Mouse (Mus musculus) MEL (cell line): ENCODE data around the gene Iqsec1. TPM values are rescaled to one million over a fixed set of nuclear protein-coding genes. Genes with fewer than 3 reads are reported as not detected.

ENCODE experiments used
- DNase-seq: peaks from one replicate; pipeline ENCODE4 v3.0.0; 2011; ENCODE audit warnings: low read depth, low spot score
- H3K27ac ChIP-seq: 2 replicates; pipeline ENCODE4 v1.5.1; 2012; ENCODE audit warnings: low read depth, mild to moderate bottlenecking, control low read depth, low read length, moderate library complexity; ENCODE audit not compliant: control insufficient read depth
- H3K27me3 ChIP-seq, 2 experiments: fragments of 150-350 bp in 1 of 2; sonication (generic) in 1 of 2; 2 replicates each; pipeline ENCODE4 v1.6.1; 2012; ENCODE audit warnings: low read length in 2 of 2, mild to moderate bottlenecking in 2 of 2, improper control_type of control experiment in 1 of 2, moderate library complexity in 1 of 2; ENCODE audit not compliant: insufficient read depth in 2 of 2, control insufficient read depth in 1 of 2
- H3K36me3 ChIP-seq, 2 experiments: 2 replicates each; pipeline ENCODE4 v1.6.1; 2012 to 2014; ENCODE audit warnings: low read length in 2 of 2, improper control_type of control experiment in 1 of 2, inconsistent platforms in 1 of 2, mild to moderate bottlenecking in 1 of 2; ENCODE audit not compliant: insufficient read depth in 2 of 2, control insufficient read depth in 1 of 2
- H3K4me1 ChIP-seq, 2 experiments: fragments of 150-350 bp in 1 of 2; sonication (generic) in 1 of 2; 2 replicates each; pipeline ENCODE4 v1.6.1; 2012; ENCODE audit warnings: low read length in 2 of 2, improper control_type of control experiment in 1 of 2, mild to moderate bottlenecking in 1 of 2; ENCODE audit not compliant: insufficient read depth in 2 of 2, control insufficient read depth in 1 of 2
- H3K4me3 ChIP-seq, 2 experiments: fragments of 150-350 bp in 1 of 2; sonication (generic) in 1 of 2; 2 replicates each; pipeline ENCODE4 v1.5.1; 2012; ENCODE audit warnings: low read depth in 2 of 2, low read length in 2 of 2, mild to moderate bottlenecking in 2 of 2, moderate library complexity in 2 of 2, control low read depth in 1 of 2, improper control_type of control experiment in 1 of 2; ENCODE audit not compliant: control insufficient read depth in 1 of 2, insufficient read depth in 1 of 2
- H3K79me2 ChIP-seq: 2 replicates; pipeline ENCODE4 v1.6.1; 2012; ENCODE audit warnings: mild to moderate bottlenecking, low read length, moderate library complexity; ENCODE audit not compliant: control insufficient read depth, poor library complexity, insufficient read depth
- H3K9ac ChIP-seq: 2 replicates; pipeline ENCODE4 v1.6.1; 2012; ENCODE audit warnings: low read depth, mild to moderate bottlenecking, control low read depth, low read length, moderate library complexity; ENCODE audit not compliant: control insufficient read depth, poor library complexity, severe bottlenecking
- H3K9me3 ChIP-seq: fragments of 150-350 bp; sonication (generic); replicated peaks from 2 replicates; pipeline ENCODE4 v1.6.1; 2012; ENCODE audit warnings: mild to moderate bottlenecking, low read length, improper control_type of control experiment, moderate library complexity; ENCODE audit not compliant: insufficient read depth
- BHLHE40 ChIP-seq: IDR thresholded peaks from 2 replicates; pipeline ENCODE4 v1.6.1; 2012; ENCODE audit warnings: low read depth, mild to moderate bottlenecking, inconsistent platforms, low read length, improper control_type of control experiment, borderline replicate concordance
- CHD1 ChIP-seq: IDR thresholded peaks from 2 replicates; pipeline ENCODE4 v1.6.1; 2012; ENCODE audit warnings: low read depth, mild to moderate bottlenecking, inconsistent platforms, low read length, improper control_type of control experiment
- CHD2 ChIP-seq: IDR thresholded peaks from 2 replicates; pipeline ENCODE4 v1.6.1; 2011; ENCODE audit warnings: low read length, improper control_type of control experiment
- CTCF ChIP-seq, 3 experiments: IDR thresholded peaks in 2 of 3; conservative IDR thresholded peaks in 1 of 3; 2 replicates each; pipeline ENCODE4 v1.5.1; 2011 to 2012; ENCODE audit warnings: low read length in 3 of 3, low read depth in 2 of 3, mild to moderate bottlenecking in 2 of 3, improper control_type of control experiment in 1 of 3, inconsistent platforms in 1 of 3, mixed read lengths in 1 of 3, moderate library complexity in 1 of 3; ENCODE audit not compliant: control insufficient read depth in 1 of 3, insufficient read depth in 1 of 3, poor library complexity in 1 of 3, severe bottlenecking in 1 of 3
- ELF1 ChIP-seq: IDR thresholded peaks from 2 replicates; pipeline ENCODE4 v1.6.1; 2014; ENCODE audit warnings: low read depth, mild to moderate bottlenecking, inconsistent platforms, low read length, improper control_type of control experiment, moderate library complexity
- ETS1 ChIP-seq: IDR thresholded peaks from 2 replicates; pipeline ENCODE4 v1.6.1; 2012; ENCODE audit warnings: low read depth, mild to moderate bottlenecking, inconsistent platforms, low read length, improper control_type of control experiment, moderate library complexity
- GABPA ChIP-seq: IDR thresholded peaks from 2 replicates; pipeline ENCODE4 v1.6.1; 2012; ENCODE audit warnings: low read depth, mild to moderate bottlenecking, inconsistent platforms, low read length, improper control_type of control experiment, moderate library complexity
- GATA1 ChIP-seq: IDR thresholded peaks from 2 replicates; pipeline ENCODE4 v1.6.1; 2011; ENCODE audit warnings: low read depth, low read length, improper control_type of control experiment
- JUND ChIP-seq: IDR thresholded peaks from 2 replicates; pipeline ENCODE4 v1.6.1; 2011; ENCODE audit warnings: low read depth, mild to moderate bottlenecking, improper control_type of control experiment, low read length
- MAX ChIP-seq: IDR thresholded peaks from 2 replicates; pipeline ENCODE4 v1.6.1; 2011; ENCODE audit warnings: low read length, improper control_type of control experiment
- MEF2A ChIP-seq: IDR thresholded peaks from 2 replicates; pipeline ENCODE4 v1.6.1; 2014; ENCODE audit warnings: low read depth, mild to moderate bottlenecking, inconsistent platforms, low read length, improper control_type of control experiment; ENCODE audit not compliant: poor library complexity, insufficient replicate concordance, severe bottlenecking; ENCODE audit errors: extremely low read depth
- MXI1 ChIP-seq: IDR thresholded peaks from 2 replicates; pipeline ENCODE4 v1.6.1; 2011; ENCODE audit warnings: mild to moderate bottlenecking, low read depth, low read length, improper control_type of control experiment
- NRF1 ChIP-seq: IDR thresholded peaks from 2 replicates; pipeline ENCODE4 v1.6.1; 2014; ENCODE audit warnings: low read depth, mild to moderate bottlenecking, inconsistent platforms, low read length, improper control_type of control experiment, moderate library complexity; ENCODE audit not compliant: poor library complexity, insufficient read depth, severe bottlenecking
- POLR2AphosphoS2 ChIP-seq: IDR thresholded peaks from 2 replicates; pipeline ENCODE4 v1.6.1; 2011; ENCODE audit warnings: low read length, improper control_type of control experiment
- SIN3A ChIP-seq: IDR thresholded peaks from 2 replicates; pipeline ENCODE4 v1.6.1; 2012; ENCODE audit warnings: low read length, improper control_type of control experiment, inconsistent platforms
- TAL1 ChIP-seq: IDR thresholded peaks from 2 replicates; pipeline ENCODE4 v1.6.1; 2012; ENCODE audit warnings: mild to moderate bottlenecking, inconsistent platforms, low read length, moderate library complexity, mixed read lengths
- TCF12 ChIP-seq: IDR thresholded peaks from 2 replicates; pipeline ENCODE4 v1.6.1; 2014; ENCODE audit warnings: low read depth, mild to moderate bottlenecking, inconsistent platforms, low read length, improper control_type of control experiment, moderate library complexity
- UBTF ChIP-seq: IDR thresholded peaks from 2 replicates; pipeline ENCODE4 v1.6.1; 2012; ENCODE audit warnings: low read depth, mild to moderate bottlenecking, inconsistent platforms, low read length, improper control_type of control experiment, moderate library complexity, borderline replicate concordance; ENCODE audit not compliant: insufficient read depth
- USF1 ChIP-seq: IDR thresholded peaks from 2 replicates; pipeline ENCODE4 v1.6.1; 2014; ENCODE audit warnings: low read depth, mild to moderate bottlenecking, inconsistent platforms, low read length, improper control_type of control experiment, moderate library complexity
- USF2 ChIP-seq, 2 experiments: IDR thresholded peaks; 2 replicates each; pipeline ENCODE4 v1.6.1; 2011 to 2012; ENCODE audit warnings: improper control_type of control experiment in 2 of 2, low read length in 2 of 2, borderline replicate concordance in 1 of 2, inconsistent platforms in 1 of 2, low read depth in 1 of 2, mild to moderate bottlenecking in 1 of 2; ENCODE audit not compliant: insufficient read depth in 1 of 2
- ZKSCAN1 ChIP-seq: IDR thresholded peaks from 2 replicates; pipeline ENCODE4 v1.6.1; 2012; ENCODE audit warnings: low read depth, mild to moderate bottlenecking, inconsistent platforms, low read length, improper control_type of control experiment, moderate library complexity
- ZMIZ1 ChIP-seq: IDR thresholded peaks from 2 replicates; pipeline ENCODE4 v1.6.1; 2012; ENCODE audit warnings: low read depth, mild to moderate bottlenecking, inconsistent platforms, low read length, improper control_type of control experiment, moderate library complexity
- polyA plus RNA-seq, 2 experiments: library from polyadenylated mRNA; stranded (reverse) in 1 of 2; unstranded in 1 of 2; fragments of >175 nt in 1 of 2; fragments of >200 nt in 1 of 2; gene quantifications; 2 replicates each; pipeline versions ENCODE4 v1.2.1 to v1.2.4; 2012; ENCODE audit warnings: low replicate concordance in 2 of 2, low read depth in 1 of 2; ENCODE audit not compliant: insufficient read length in 2 of 2, insufficient read depth in 1 of 2, missing spikeins in 1 of 2
- total RNA-seq: library from RNA; depleted of rRNA; stranded (reverse); fragments of 300-350 nt; gene quantifications from 2 replicates; pipeline ENCODE4 v1.2.3, GENCODE M21; 2012

Iqsec1 gene
- total and polyA plus RNA-seq, 3 experiments = 14.8 to 73.4 (median 30.8) TPM

DNA sequence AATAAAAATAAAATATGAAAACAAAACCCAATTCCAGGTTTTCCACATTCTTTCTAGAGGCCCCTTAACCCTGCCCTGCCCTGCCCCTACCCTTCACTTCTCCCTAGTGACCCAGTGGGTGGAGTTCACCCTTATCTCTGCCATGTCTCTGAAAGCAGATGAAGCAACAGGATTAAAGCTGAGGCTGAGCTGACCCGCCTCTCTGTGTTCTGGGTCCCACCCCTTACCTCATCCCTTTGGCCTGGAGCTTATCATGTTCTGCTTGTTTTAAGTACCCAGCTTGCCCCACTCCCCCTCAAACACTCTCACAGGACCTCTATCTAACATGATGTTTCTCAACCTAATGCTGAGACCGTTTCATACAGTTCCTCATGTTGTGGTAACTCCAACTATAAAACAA, 238.4 kb downstream of the Iqsec1 start (continued):
- TF ChIP-seq BHLHE40 (no peak), UBTF (no peak), CTCF (IDR thresholded peaks at IDR 0.05 in 2 of 3, conservative IDR thresholded peaks at IDR 0.05 in 1 of 3; ENCODE audit: control insufficient read depth in 1 of 3, insufficient read depth in 1 of 3, low read depth in 2 of 3, low read length in 3 of 3, poor library complexity in 1 of 3, severe bottlenecking in 1 of 3) (no peak), CHD2 (no peak), ZKSCAN1 (no peak), USF2 (IDR thresholded peaks at IDR 0.05; ENCODE audit: borderline replicate concordance in 1 of 2, insufficient read depth in 1 of 2, low read depth in 1 of 2, low read length in 2 of 2) (no peak), MAX (no peak), NRF1 (no peak), CHD1 (no peak), GATA1 (peak; percentile 89), ELF1 (no peak), GABPA (no peak), USF1 (peak; percentile 34; the same call in 1 of the 2 replicates), ZMIZ1 (no peak)

DNA sequence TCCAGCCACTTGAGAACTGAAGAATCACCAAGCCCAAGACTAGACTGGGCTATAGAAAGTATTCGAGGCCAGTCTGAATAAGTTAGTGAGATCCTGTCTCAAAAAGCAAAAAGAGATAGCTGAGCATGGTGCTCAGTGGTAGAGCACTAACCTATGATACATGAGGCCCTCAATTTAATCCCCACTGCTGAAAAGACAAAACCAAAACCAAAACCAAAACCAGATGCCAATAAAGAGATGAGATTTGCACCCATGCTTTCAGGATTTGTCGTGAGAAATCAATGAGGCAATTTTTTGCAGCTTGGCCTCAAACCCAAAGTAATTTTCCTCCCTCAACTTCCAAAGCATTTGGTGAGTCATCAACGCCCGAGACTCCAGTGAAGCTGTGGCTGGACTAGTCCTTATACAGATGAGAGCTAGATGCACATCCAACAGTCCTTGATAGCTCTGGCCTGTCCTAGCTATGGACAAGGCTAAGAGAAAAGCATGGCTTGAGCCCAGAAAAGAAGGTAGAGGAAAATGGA, 239.0 kb downstream of the Iqsec1 start:
- Histone ChIP-seq H3K9ac (0 out of 2 replicates have a peak overlapping the region, but pooled peaks have one; percentile 15), H3K27ac (peak overlapping the region; percentile 63), H3K4me3 (no peak overlapping the region), H3K27me3 (no peaks in the 10 kb centered on the region), H3K4me1 (peaks cover 34 to 35% of the 10 kb centered on the region in 2 experiments), H3K9me3 (no peaks in the 10 kb centered on the region), H3K79me2 (no peaks in the 10 kb centered on the region), H3K36me3 (peaks cover 0 to 36% of the 10 kb centered on the region in 2 experiments; a peak in 2 of 4 replicates)
- peak; percentile 26 for DNase-seq
- TF ChIP-seq CHD2 = no peak
- no peak for TF ChIP-seq TAL1
- TF ChIP-seq JUND = no peak
- no peak for TF ChIP-seq MEF2A
- no peak for TF ChIP-seq ETS1
- TF ChIP-seq CTCF (IDR thresholded peaks at IDR 0.05 in 2 of 3, conservative IDR thresholded peaks at IDR 0.05 in 1 of 3; ENCODE audit: control insufficient read depth in 1 of 3, insufficient read depth in 1 of 3, low read depth in 2 of 3, low read length in 3 of 3, poor library complexity in 1 of 3, severe bottlenecking in 1 of 3) = no peak
- TF ChIP-seq SIN3A = no peak
- no peak for TF ChIP-seq USF2 (IDR thresholded peaks at IDR 0.05; ENCODE audit: borderline replicate concordance in 1 of 2, insufficient read depth in 1 of 2, low read depth in 1 of 2, low read length in 2 of 2)
- TF ChIP-seq TCF12 = no peak
- no peak for TF ChIP-seq ZKSCAN1
- TF ChIP-seq MXI1 = no peak
- no peak for TF ChIP-seq POLR2AphosphoS2
- TF ChIP-seq GATA1 = no peak
